Mouse (Mus musculus): ENCODE data around the gene Stxbp6. TPM values are rescaled to one million over a fixed set of nuclear protein-coding genes. Genes with fewer than 3 reads are reported as not detected.

The Stxbp6 gene
- total and polyA plus RNA-seq, 3 experiments: not detected

- Histone ChIP-seq H3K4me1 (ENCODE audit: control insufficient read depth in 1 of 2, insufficient read depth in 2 of 2) (no peaks in the 10 kb centered on the region), H3K4me3 (replicated peaks in 1 of 3; ENCODE audit: low read depth in 2 of 3, low read length in 2 of 3, poor library complexity in 1 of 3) (no peak overlapping the region), H3K4me2 (ENCODE audit: insufficient read depth, low read depth, poor library complexity, severe bottlenecking) (no peak overlapping the region), H3K27ac (ENCODE audit: insufficient read depth, low read depth) (no peak overlapping the region), H3K36me3 (replicated peaks in 1 of 2; ENCODE audit: control insufficient read depth in 1 of 2, insufficient read depth in 1 of 2, low read length in 1 of 2) (no peaks in the 10 kb centered on the region), H3K9me3 (replicated peaks; ENCODE audit: low read length) (peaks cover 27% of the 10 kb centered on the region), H3K9ac (ENCODE audit: insufficient read depth, low read depth) (no peak overlapping the region), H3K79me2 (replicated peaks; ENCODE audit: control insufficient read depth, extremely low read depth, insufficient read depth, poor library complexity, severe bottlenecking) (no peaks in the 10 kb centered on the region), H3K27me3 (replicated peaks) (no peaks in the 10 kb centered on the region)
- in situ Hi-C loops (cut with MboI; ENCODE audit: low pct_ligation_motif_present, low pct_unique_long_range_greater_than_20kb, low sequenced_read_pairs): no loop called here
- dilution Hi-C loops (cut with MboI; ENCODE audit: extremely low pct_ligation_motif_present, extremely low pct_unique_long_range_greater_than_20kb, low sequenced_read_pairs): no loop called here
- no peak for DNase-seq (ENCODE audit: extremely low read depth)
- TF ChIP-seq MAFK (IDR thresholded peaks at IDR 0.05; ENCODE audit: insufficient replicate concordance, low read length) (no peak), NELFE (IDR thresholded peaks at IDR 0.05; ENCODE audit: low read depth, low read length) (no peak)
Observed at GRCm38 (mm10) chr12:44918929-44919328, 155.6 kb downstream of the Stxbp6 start.

- no peak overlapping the region for H3K9ac ChIP-seq (ENCODE audit: insufficient read depth, low read depth)
- no peaks in the 10 kb centered on the region for H3K4me1 ChIP-seq (ENCODE audit: control insufficient read depth in 1 of 2, insufficient read depth in 2 of 2)
- no peak overlapping the region for H3K27ac ChIP-seq (ENCODE audit: insufficient read depth, low read depth)
- dilution Hi-C loops (cut with MboI; ENCODE audit: extremely low pct_ligation_motif_present, extremely low pct_unique_long_range_greater_than_20kb, low sequenced_read_pairs) (no loop called here), in situ Hi-C loops (cut with MboI; ENCODE audit: low pct_ligation_motif_present, low pct_unique_long_range_greater_than_20kb, low sequenced_read_pairs) (no loop called here)
- H3K4me2 ChIP-seq (ENCODE audit: insufficient read depth, low read depth, poor library complexity, severe bottlenecking): no peak overlapping the region
- TF ChIP-seq JUND (conservative IDR thresholded peaks at IDR 0.05; ENCODE audit: low read depth, low read length): no peak
- TF ChIP-seq CHD2 (IDR thresholded peaks at IDR 0.05; ENCODE audit: low read length): no peak
- TF ChIP-seq CTCF (conservative IDR thresholded peaks at IDR 0.05 in 1 of 2, IDR thresholded peaks at IDR 0.05 in 1 of 2; ENCODE audit: low read depth in 2 of 2, low read length in 2 of 2): no peak
- no peak for TF ChIP-seq TBP (conservative IDR thresholded peaks at IDR 0.05; ENCODE audit: low read depth, low read length)
- no peak for TF ChIP-seq SIN3A (IDR thresholded peaks at IDR 0.05; ENCODE audit: low read length)
- TF ChIP-seq MAX (IDR thresholded peaks at IDR 0.05; ENCODE audit: low read length): no peak
- TF ChIP-seq MYC (IDR thresholded peaks at IDR 0.05; ENCODE audit: low read depth, low read length): no peak
- no peak for TF ChIP-seq POLR2A (IDR thresholded peaks at IDR 0.05; ENCODE audit: low read depth, low read length)
- no peak for TF ChIP-seq JUN (IDR thresholded peaks at IDR 0.05; ENCODE audit: insufficient read depth, low read depth, low read length)
- no peak for TF ChIP-seq EP300 (IDR thresholded peaks at IDR 0.05; ENCODE audit: low read length)
- H3K27me3 ChIP-seq (replicated peaks): no peaks in the 10 kb centered on the region
- H3K36me3 ChIP-seq (replicated peaks in 1 of 2; ENCODE audit: control insufficient read depth in 1 of 2, insufficient read depth in 1 of 2, low read length in 1 of 2): no peaks in the 10 kb centered on the region
- H3K4me3 ChIP-seq (replicated peaks in 1 of 3; ENCODE audit: low read depth in 2 of 3, low read length in 2 of 3, poor library complexity in 1 of 3): no peak overlapping the region
- H3K79me2 ChIP-seq (replicated peaks; ENCODE audit: control insufficient read depth, extremely low read depth, insufficient read depth, poor library complexity, severe bottlenecking): no peaks in the 10 kb centered on the region
- no peak for DNase-seq (ENCODE audit: extremely low read depth)
- H3K9me3 ChIP-seq (replicated peaks; ENCODE audit: low read length): peaks cover 17% of the 10 kb centered on the region
Observed at GRCm38 (mm10) chr12:44913854-44914253, 160.7 kb downstream of the Stxbp6 start.

- in situ Hi-C loops (cut with MboI; ENCODE audit: low pct_ligation_motif_present, low pct_unique_long_range_greater_than_20kb, low sequenced_read_pairs): no loop called here
Observed at GRCm38 (mm10) chr12:44908028-44908702, 166.3 kb downstream of the Stxbp6 start.

More at GRCm38 (mm10) chr12:44908028-44908702, 166.3 kb downstream of the Stxbp6 start:
- Histone ChIP-seq H3K27me3 (replicated peaks) (no peaks in the 10 kb centered on the region), H3K4me2 (ENCODE audit: insufficient read depth, low read depth, poor library complexity, severe bottlenecking) (no peak overlapping the region), H3K27ac (ENCODE audit: insufficient read depth, low read depth) (no peak overlapping the region), H3K9me3 (replicated peaks; ENCODE audit: low read length) (peaks cover 21% of the 10 kb centered on the region), H3K36me3 (replicated peaks in 1 of 2; ENCODE audit: control insufficient read depth in 1 of 2, insufficient read depth in 1 of 2, low read length in 1 of 2) (no peaks in the 10 kb centered on the region), H3K4me3 (replicated peaks in 1 of 3; ENCODE audit: low read depth in 2 of 3, low read length in 2 of 3, poor library complexity in 1 of 3) (no peak overlapping the region), H3K79me2 (replicated peaks; ENCODE audit: control insufficient read depth, extremely low read depth, insufficient read depth, poor library complexity, severe bottlenecking) (no peaks in the 10 kb centered on the region), H3K9ac (ENCODE audit: insufficient read depth, low read depth) (no peak overlapping the region), H3K4me1 (ENCODE audit: control insufficient read depth in 1 of 2, insufficient read depth in 2 of 2) (no peaks in the 10 kb centered on the region)
- TF ChIP-seq POLR2AphosphoS2 (IDR thresholded peaks at IDR 0.05; ENCODE audit: low read depth, low read length): no peak
- TF ChIP-seq POLR2A (IDR thresholded peaks at IDR 0.05; ENCODE audit: low read depth, low read length): no peak
- no peak for TF ChIP-seq ELF1 (IDR thresholded peaks at IDR 0.05; ENCODE audit: low read depth, low read length)
- no peak for TF ChIP-seq IRF4 (IDR thresholded peaks at IDR 0.05; ENCODE audit: low read depth, low read length)
- TF ChIP-seq E2F4 (IDR thresholded peaks at IDR 0.05; ENCODE audit: insufficient replicate concordance, low read depth, low read length): no peak
- TF ChIP-seq CHD2 (IDR thresholded peaks at IDR 0.05; ENCODE audit: low read length): no peak
- no peak for TF ChIP-seq HCFC1 (IDR thresholded peaks at IDR 0.05; ENCODE audit: low read depth, low read length)
- no peak for TF ChIP-seq ZNF384 (IDR thresholded peaks at IDR 0.05; ENCODE audit: low read depth, low read length)
- no peak for TF ChIP-seq EP300 (IDR thresholded peaks at IDR 0.05; ENCODE audit: low read length)
- no peak for TF ChIP-seq MXI1 (IDR thresholded peaks at IDR 0.05; ENCODE audit: low read depth, low read length)
- TF ChIP-seq NRF1 (IDR thresholded peaks at IDR 0.05; ENCODE audit: low read depth, low read length): no peak
- no peak for TF ChIP-seq PAX5 (IDR thresholded peaks at IDR 0.05; ENCODE audit: low read length)
- no peak for TF ChIP-seq MAX (IDR thresholded peaks at IDR 0.05; ENCODE audit: low read length)
- DNase-seq (ENCODE audit: extremely low read depth): no peak
- dilution Hi-C loops (cut with MboI; ENCODE audit: extremely low pct_ligation_motif_present, extremely low pct_unique_long_range_greater_than_20kb, low sequenced_read_pairs): no loop called here

Measured in CH12.LX (cell line).